Mouse (Mus musculus): Measurements from ENCODE around the gene Ifitm5. TPM values are rescaled to one million over a fixed set of nuclear protein-coding genes. Genes with fewer than 3 reads are reported as not detected.

The Ifitm5 gene
- polyA plus RNA-seq, 1 experiment from 2014 or later, result 0.60 TPM

- ATAC-seq (replicated peaks; ENCODE audit: low FRiP score) (no peak), DNase-seq (ENCODE audit: low spot score) (no peak)
- Histone ChIP-seq H3K4me3 (ENCODE audit: low read depth, low read length) (no peak overlapping the region), H3K4me1 (replicated peaks; ENCODE audit: control insufficient read depth, insufficient read depth, low read length) (peaks cover 24% of the 10 kb centered on the region), H3K36me3 (ENCODE audit: control insufficient read depth, insufficient read depth, low read length) (peaks cover 7% of the 10 kb centered on the region; the same call in 1 of the 2 replicates), H3K27me3 (replicated peaks; ENCODE audit: control insufficient read depth, insufficient read depth, low read length) (no peaks in the 10 kb centered on the region), H3K9ac (ENCODE audit: low read depth, low read length) (no peak overlapping the region), H3K9me3 (ENCODE audit: control insufficient read depth, low read length) (no peaks in the 10 kb centered on the region), H3K4me2 (no peak overlapping the region), H3K27ac (ENCODE audit: low read depth, low read length) (no peak overlapping the region)
- WGBS, result 86% methylated on average over 6 of the region's 6 CpGs
Observed at GRCm38 (mm10) chr7:140949255-140949654, 836 bp downstream of the Ifitm5 start.

GRCm38 (mm10) chr7:140948161-140948560 is 1.9 kb downstream of the Ifitm5 start:
- H3K4me2 ChIP-seq, result no peak overlapping the region
- H3K9me3 ChIP-seq (ENCODE audit: control insufficient read depth, low read length), result no peaks in the 10 kb centered on the region
- peaks cover 7% of the 10 kb centered on the region; the same call in 1 of the 2 replicates for H3K36me3 ChIP-seq (ENCODE audit: control insufficient read depth, insufficient read depth, low read length)
- DNase-seq (ENCODE audit: low spot score) (peak; percentile 32), ATAC-seq (replicated peaks; ENCODE audit: low FRiP score) (no peak)
- no peak overlapping the region for H3K4me3 ChIP-seq (ENCODE audit: low read depth, low read length)
- H3K4me1 ChIP-seq (replicated peaks; ENCODE audit: control insufficient read depth, insufficient read depth, low read length), result peaks cover 19% of the 10 kb centered on the region
- H3K27ac ChIP-seq (ENCODE audit: low read depth, low read length), result peak overlapping the region; percentile 2; the same call in 1 of the 2 replicates
- H3K9ac ChIP-seq (ENCODE audit: low read depth, low read length), result no peak overlapping the region
- 31% methylated on average over 8 of the region's 8 CpGs for WGBS
- no peaks in the 10 kb centered on the region for H3K27me3 ChIP-seq (replicated peaks; ENCODE audit: control insufficient read depth, insufficient read depth, low read length)

GRCm38 (mm10) chr7:140946980-140947379 is 3.1 kb downstream of the Ifitm5 start:
- 0 out of 2 replicates have a peak, but pooled peaks have one; percentile 11 for ATAC-seq (replicated peaks; ENCODE audit: low FRiP score)
- peak; percentile 31 for DNase-seq (ENCODE audit: low spot score)
- Histone ChIP-seq H3K4me3 (ENCODE audit: low read depth, low read length) (no peak overlapping the region), H3K9me3 (ENCODE audit: control insufficient read depth, low read length) (no peaks in the 10 kb centered on the region), H3K27ac (ENCODE audit: low read depth, low read length) (peak overlapping the region; percentile 28; the same call in 1 of the 2 replicates), H3K9ac (ENCODE audit: low read depth, low read length) (0 out of 2 replicates have a peak overlapping the region, but pooled peaks have one; percentile 26), H3K4me2 (peak overlapping the region; percentile 13; the same call in 1 of the 2 replicates), H3K27me3 (replicated peaks; ENCODE audit: control insufficient read depth, insufficient read depth, low read length) (no peaks in the 10 kb centered on the region), H3K36me3 (ENCODE audit: control insufficient read depth, insufficient read depth, low read length) (peaks cover 7% of the 10 kb centered on the region; the same call in 1 of the 2 replicates), H3K4me1 (replicated peaks; ENCODE audit: control insufficient read depth, insufficient read depth, low read length) (peaks cover 27% of the 10 kb centered on the region)
- 19% methylated on average over 7 of the region's 7 CpGs for whole genome bisulfite sequencing

- Histone ChIP-seq H3K36me3 (ENCODE audit: control insufficient read depth, insufficient read depth, low read length) (peaks cover 7% of the 10 kb centered on the region; the same call in 1 of the 2 replicates), H3K4me1 (replicated peaks; ENCODE audit: control insufficient read depth, insufficient read depth, low read length) (peaks cover 27% of the 10 kb centered on the region)
- WGBS, result 85% methylated on average over 10 of the region's 10 CpGs
Observed at GRCm38 (mm10) chr7:140946311-140946710, 3.8 kb downstream of the Ifitm5 start.

DNA sequence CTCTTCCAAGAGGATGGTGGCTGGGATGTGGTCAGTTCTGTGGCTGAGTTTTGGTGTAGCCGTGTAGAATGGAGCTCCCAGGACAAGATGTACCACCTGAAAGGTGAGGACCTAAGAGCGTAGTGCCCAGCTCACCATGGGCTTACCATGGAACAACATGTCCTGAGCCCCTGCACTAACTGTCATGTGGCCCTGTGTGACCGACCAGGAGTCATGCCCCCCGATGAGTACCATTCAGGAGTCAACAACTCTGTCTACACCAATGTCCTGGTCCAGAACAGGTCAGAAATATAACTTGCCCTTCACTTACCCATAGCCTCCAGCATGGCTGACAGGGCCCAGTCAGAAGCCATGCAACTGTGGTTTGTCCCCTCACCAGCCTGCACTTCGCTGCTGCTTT is 4.8 kb downstream of the Ifitm5 start:
- H3K27ac ChIP-seq (ENCODE audit: low read depth, low read length), result no peak overlapping the region
- H3K36me3 ChIP-seq (ENCODE audit: control insufficient read depth, insufficient read depth, low read length), result peaks cover 7% of the 10 kb centered on the region; the same call in 1 of the 2 replicates
- ATAC-seq (replicated peaks; ENCODE audit: low FRiP score) (no peak), DNase-seq (ENCODE audit: low spot score) (no peak)
- H3K27me3 ChIP-seq (replicated peaks; ENCODE audit: control insufficient read depth, insufficient read depth, low read length), result no peaks in the 10 kb centered on the region
- no peak overlapping the region for H3K4me2 ChIP-seq
- 90% methylated on average over 5 of the region's 5 CpGs for WGBS
- no peaks in the 10 kb centered on the region for H3K9me3 ChIP-seq (ENCODE audit: control insufficient read depth, low read length)
- H3K4me3 ChIP-seq (ENCODE audit: low read depth, low read length), result no peak overlapping the region
- H3K4me1 ChIP-seq (replicated peaks; ENCODE audit: control insufficient read depth, insufficient read depth, low read length), result peaks cover 34% of the 10 kb centered on the region
- H3K9ac ChIP-seq (ENCODE audit: low read depth, low read length), result no peak overlapping the region; the same call in 1 of the 2 replicates

More at GRCm38 (mm10) chr7:140946311-140946710, 3.8 kb downstream of the Ifitm5 start:
- no peak for ATAC-seq (replicated peaks; ENCODE audit: low FRiP score)
- H3K27ac ChIP-seq (ENCODE audit: low read depth, low read length), result no peak overlapping the region
- no peak overlapping the region for H3K4me3 ChIP-seq (ENCODE audit: low read depth, low read length)
- no peaks in the 10 kb centered on the region for H3K27me3 ChIP-seq (replicated peaks; ENCODE audit: control insufficient read depth, insufficient read depth, low read length)
- H3K9ac ChIP-seq (ENCODE audit: low read depth, low read length), result no peak overlapping the region
- H3K4me2 ChIP-seq, result no peak overlapping the region
- no peak for DNase-seq (ENCODE audit: low spot score)
- no peaks in the 10 kb centered on the region for H3K9me3 ChIP-seq (ENCODE audit: control insufficient read depth, low read length)

- 86% methylated on average over 7 of the region's 7 CpGs for WGBS
- no peaks in the 10 kb centered on the region for H3K27me3 ChIP-seq (replicated peaks; ENCODE audit: control insufficient read depth, insufficient read depth, low read length)
- no peak for ATAC-seq (replicated peaks; ENCODE audit: low FRiP score)
Observed at GRCm38 (mm10) chr7:140944236-140944635, 5.9 kb downstream of the Ifitm5 start.

DNA sequence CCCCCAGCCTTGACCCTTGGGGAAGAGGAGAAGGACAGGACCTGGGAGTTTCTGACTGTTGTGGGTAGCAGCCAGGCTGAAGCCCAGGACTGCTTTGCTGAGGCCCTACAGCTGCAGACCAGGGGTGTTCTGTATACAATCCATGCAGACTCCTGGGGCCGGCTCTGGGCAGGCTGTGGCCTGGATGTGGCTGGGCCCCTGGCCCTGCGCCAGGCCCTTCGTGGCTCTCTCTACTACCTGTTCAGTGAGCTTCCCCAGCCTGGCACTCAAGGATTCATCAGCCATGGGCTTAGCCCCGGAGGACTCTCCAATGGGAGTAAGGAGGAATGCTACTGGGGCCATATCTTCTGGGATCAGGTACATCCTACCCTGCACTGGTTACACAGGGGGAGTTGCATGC is 6.7 kb downstream of the Ifitm5 start:
- H3K4me1 ChIP-seq (replicated peaks; ENCODE audit: control insufficient read depth, insufficient read depth, low read length), result peaks cover 34% of the 10 kb centered on the region

More at GRCm38 (mm10) chr7:140944236-140944635, 5.9 kb downstream of the Ifitm5 start:
- Histone ChIP-seq H3K9ac (ENCODE audit: low read depth, low read length) (no peak overlapping the region), H3K4me3 (ENCODE audit: low read depth, low read length) (no peak overlapping the region), H3K4me1 (replicated peaks; ENCODE audit: control insufficient read depth, insufficient read depth, low read length) (peaks cover 34% of the 10 kb centered on the region), H3K4me2 (no peak overlapping the region), H3K36me3 (ENCODE audit: control insufficient read depth, insufficient read depth, low read length) (peaks cover 3% of the 10 kb centered on the region; the same call in 1 of the 2 replicates), H3K9me3 (ENCODE audit: control insufficient read depth, low read length) (no peaks in the 10 kb centered on the region), H3K27ac (ENCODE audit: low read depth, low read length) (no peak overlapping the region)
- DNase-seq (ENCODE audit: low spot score), result no peak

GRCm38 (mm10) chr7:140942811-140943210 is 7.3 kb downstream of the Ifitm5 start:
- Histone ChIP-seq H3K4me3 (ENCODE audit: low read depth, low read length) (no peak overlapping the region), H3K9me3 (ENCODE audit: control insufficient read depth, low read length) (no peaks in the 10 kb centered on the region), H3K36me3 (ENCODE audit: control insufficient read depth, insufficient read depth, low read length) (peaks cover 3% of the 10 kb centered on the region; the same call in 1 of the 2 replicates), H3K4me2 (peak overlapping the region; percentile 79; the same call in 1 of the 2 replicates), H3K27ac (ENCODE audit: low read depth, low read length) (no peak overlapping the region), H3K4me1 (replicated peaks; ENCODE audit: control insufficient read depth, insufficient read depth, low read length) (peaks cover 33% of the 10 kb centered on the region), H3K27me3 (replicated peaks; ENCODE audit: control insufficient read depth, insufficient read depth, low read length) (no peaks in the 10 kb centered on the region), H3K9ac (ENCODE audit: low read depth, low read length) (no peak overlapping the region; the same call in 1 of the 2 replicates)
- WGBS, result 81% methylated on average over 10 of the region's 10 CpGs
- DNase-seq (ENCODE audit: low spot score) (no peak), ATAC-seq (replicated peaks; ENCODE audit: low FRiP score) (no peak)

More for the DNA sequence above, 6.7 kb downstream of the Ifitm5 start:
- H3K4me3 ChIP-seq (ENCODE audit: low read depth, low read length), result no peak overlapping the region
- DNase-seq (ENCODE audit: low spot score) (no peak), ATAC-seq (replicated peaks; ENCODE audit: low FRiP score) (no peak)
- no peaks in the 10 kb centered on the region for H3K9me3 ChIP-seq (ENCODE audit: control insufficient read depth, low read length)
- H3K27ac ChIP-seq (ENCODE audit: low read depth, low read length), result no peak overlapping the region
- WGBS, result 79% methylated on average over 4 of the region's 4 CpGs
- no peak overlapping the region for H3K4me2 ChIP-seq
- no peaks in the 10 kb centered on the region for H3K27me3 ChIP-seq (replicated peaks; ENCODE audit: control insufficient read depth, insufficient read depth, low read length)
- H3K9ac ChIP-seq (ENCODE audit: low read depth, low read length), result no peak overlapping the region
- H3K36me3 ChIP-seq (ENCODE audit: control insufficient read depth, insufficient read depth, low read length), result peaks cover 3% of the 10 kb centered on the region; the same call in 1 of the 2 replicates

DNA sequence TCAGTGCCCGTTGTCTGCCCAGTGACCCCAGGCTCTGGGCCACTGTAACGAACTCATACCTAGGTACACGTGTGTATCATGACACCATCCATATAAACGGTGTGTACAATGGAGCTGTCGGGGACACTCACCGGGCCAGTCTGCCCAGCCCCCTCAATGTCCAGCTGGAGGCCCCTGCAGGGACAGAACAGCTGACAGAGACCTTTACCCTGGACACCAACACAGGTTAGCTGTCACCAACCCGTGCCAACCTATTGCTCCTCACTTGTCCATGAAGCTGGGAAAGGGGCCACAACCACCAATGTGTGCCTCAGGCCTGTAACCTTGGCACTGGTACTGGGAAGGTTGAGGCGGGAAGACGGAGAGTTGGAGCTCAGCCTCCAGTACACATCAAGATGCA is 7.8 kb downstream of the Ifitm5 start:
- peaks cover 3% of the 10 kb centered on the region; the same call in 1 of the 2 replicates for H3K36me3 ChIP-seq (ENCODE audit: control insufficient read depth, insufficient read depth, low read length)
- no peaks in the 10 kb centered on the region for H3K27me3 ChIP-seq (replicated peaks; ENCODE audit: control insufficient read depth, insufficient read depth, low read length)
- peak overlapping the region; percentile 64 for H3K4me3 ChIP-seq (ENCODE audit: low read depth, low read length)
- 60% methylated on average over 9 of the region's 9 CpGs for WGBS
- H3K9me3 ChIP-seq (ENCODE audit: control insufficient read depth, low read length), result no peaks in the 10 kb centered on the region
- H3K27ac ChIP-seq (ENCODE audit: low read depth, low read length), result peak overlapping the region; percentile 79
- no peak for ATAC-seq (replicated peaks; ENCODE audit: low FRiP score)
- H3K4me1 ChIP-seq (replicated peaks; ENCODE audit: control insufficient read depth, insufficient read depth, low read length), result peaks cover 30% of the 10 kb centered on the region
- peak overlapping the region; percentile 79 for H3K4me2 ChIP-seq
- DNase-seq (ENCODE audit: low spot score), result no peak
- peak overlapping the region; percentile 83 for H3K9ac ChIP-seq (ENCODE audit: low read depth, low read length)
